Mouse (Mus musculus): ENCODE measurements around the gene Tpd52l2.

GRCm38 (mm10) chr2:181459153-181459672 lies 37.7 kb upstream of the Tpd52l2 start, which contains the start of gene Zbtb46:
- no peak for TF ChIP-seq CTCF (IDR thresholded peaks at IDR 0.05; ENCODE audit: low read depth)
- no peak for TF ChIP-seq EP300 (IDR thresholded peaks at IDR 0.05; ENCODE audit: low read depth)
